Mouse (Mus musculus) NIH3T3 (cell line): ENCODE results near the gene Hecw2.

Source experiments
- DNase-seq: peaks from one replicate; pipeline ENCODE4 v3.0.0-alpha.2; 2012; ENCODE audit warnings: low read depth

The Hecw2 gene

GRCm38 (mm10) chr1:54118342-54118973 lies 76.5 kb downstream of the Hecw2 start:
- DNase-seq = no peak

- no peak for DNase-seq
These were observed 83.9 kb downstream of the Hecw2 start for GRCm38 (mm10) chr1:54110920-54111605.

GRCm38 (mm10) chr1:54109255-54109654 lies 85.7 kb downstream of the Hecw2 start:
- DNase-seq = no peak

- no peak for DNase-seq
These were observed 88.2 kb downstream of the Hecw2 start for GRCm38 (mm10) chr1:54106756-54107155.

GRCm38 (mm10) chr1:54079708-54080107 lies 115.3 kb downstream of the Hecw2 start:
- DNase-seq = no peak

GRCm38 (mm10) chr1:54074456-54074855 lies 120.5 kb downstream of the Hecw2 start:
- peak; percentile 61 for DNase-seq

GRCm38 (mm10) chr1:54070121-54070520 lies 124.8 kb downstream of the Hecw2 start:
- no peak for DNase-seq

- DNase-seq = no peak
These were observed 126.7 kb downstream of the Hecw2 start for GRCm38 (mm10) chr1:54068248-54068647.

- DNase-seq = no peak
These were observed 129.5 kb downstream of the Hecw2 start for GRCm38 (mm10) chr1:54065434-54065833.

GRCm38 (mm10) chr1:54061078-54061477 lies 133.9 kb downstream of the Hecw2 start:
- DNase-seq = no peak

- no peak for DNase-seq
These were observed 135.2 kb downstream of the Hecw2 start for GRCm38 (mm10) chr1:54059731-54060130.

- DNase-seq = peak; percentile 15
These were observed 142.2 kb downstream of the Hecw2 start for GRCm38 (mm10) chr1:54052771-54053170.

- no peak for DNase-seq
These were observed 148.0 kb downstream of the Hecw2 start for GRCm38 (mm10) chr1:54046923-54047322.

GRCm38 (mm10) chr1:54039062-54039461 lies 155.9 kb downstream of the Hecw2 start:
- DNase-seq = peak; percentile 72

- DNase-seq = no peak
These were observed 177.3 kb downstream of the Hecw2 start for GRCm38 (mm10) chr1:54017686-54018085.

GRCm38 (mm10) chr1:54015739-54016138 lies 179.2 kb downstream of the Hecw2 start:
- DNase-seq = no peak

- DNase-seq = no peak
These were observed 182.6 kb downstream of the Hecw2 start for GRCm38 (mm10) chr1:54012414-54012813.

- no peak for DNase-seq
These were observed 185.4 kb downstream of the Hecw2 start for GRCm38 (mm10) chr1:54009418-54010064.

GRCm38 (mm10) chr1:54005860-54006386 lies 189.0 kb downstream of the Hecw2 start:
- no peak for DNase-seq

- no peak for DNase-seq
These were observed 191.7 kb downstream of the Hecw2 start for GRCm38 (mm10) chr1:54003288-54003687.

GRCm38 (mm10) chr1:54002077-54002476 lies 192.9 kb downstream of the Hecw2 start:
- no peak for DNase-seq

GRCm38 (mm10) chr1:53997239-53997638 lies 197.7 kb downstream of the Hecw2 start:
- DNase-seq = no peak
